Mouse (Mus musculus) spleen, adult 2 months (tissue): ENCODE results near the gene Fsd1.

Source experiments
- CTCF ChIP-seq: fragments of 200-500 bp; IDR thresholded peaks from 2 replicates; pipeline ENCODE4 v1.5.1; 2011; ENCODE audit warnings: mild to moderate bottlenecking, inconsistent platforms; ENCODE audit not compliant: insufficient read depth, insufficient read length, insufficient replicate concordance; ENCODE audit errors: extremely low read depth
- POLR2A ChIP-seq: fragments of 200-500 bp; IDR thresholded peaks from 2 replicates; pipeline ENCODE4 v1.6.1; 2011; ENCODE audit warnings: low read depth, low read length, inconsistent platforms

DNA sequence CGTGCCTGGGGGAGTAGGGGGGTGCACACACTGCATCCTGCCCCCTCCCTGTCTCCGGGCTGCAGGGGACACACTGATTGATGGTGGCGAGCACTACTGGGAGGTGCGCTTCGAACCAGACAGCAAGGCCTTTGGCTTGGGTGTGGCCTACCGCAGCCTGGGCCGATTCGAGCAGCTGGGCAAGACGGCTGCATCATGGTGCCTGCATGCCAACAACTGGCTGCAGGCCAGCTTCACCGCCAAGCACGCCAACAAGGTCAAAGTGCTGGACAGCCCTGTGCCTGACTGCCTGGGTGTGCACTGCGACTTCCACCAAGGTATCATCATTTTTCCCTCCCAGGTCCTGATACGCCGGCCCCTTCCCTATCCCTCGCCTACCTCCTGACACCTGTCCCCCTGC is 9.7 kb downstream of the Fsd1 start:
- TF ChIP-seq CTCF = no peak
- no peak for TF ChIP-seq POLR2A
